Mouse (Mus musculus): ENCODE measurements at regions not wholly inside any gene's neighbourhood (a gene's known extent, or its start where the extent isn't known, plus 50 kb on each side); places are given as distances from the start of the nearest gene placed in this dataset.
A peak's percentile ranks its signal among the peaks of the same experiment; 100 is the strongest.

- peak; percentile 47 for TF ChIP-seq CTCF (IDR thresholded peaks at IDR 0.05; ENCODE audit: low read depth)
- no peak for TF ChIP-seq EP300 (optimal IDR thresholded peaks at IDR 0.05)
These were observed 162.5 kb downstream of the Emp1 start for GRCm38 (mm10) chr6:135524886-135525285.

Measured in stomach, postnatal 0 days (tissue).